ENCODE assay signal across 25 mouse cellular contexts in the genomic region with DNA sequence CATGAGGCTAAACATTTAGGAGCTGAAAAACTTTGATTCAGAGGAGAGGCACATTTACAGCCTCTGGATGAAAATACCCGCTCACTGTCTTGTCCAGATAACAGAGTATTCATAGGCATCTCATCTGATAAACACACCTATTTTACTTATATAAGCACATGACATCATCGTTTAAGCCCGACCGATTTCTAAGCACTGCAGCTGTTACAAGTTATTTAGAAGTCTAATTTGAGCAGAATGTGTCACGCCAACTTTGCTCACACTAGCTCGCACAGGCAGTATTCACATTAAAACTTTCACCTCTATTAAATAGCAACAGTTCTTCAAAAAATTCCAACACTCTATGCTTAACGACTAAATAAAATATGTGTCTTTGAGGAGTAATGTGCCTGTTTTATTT.
DNase-seq lines count a peak whose midpoint lies in the region; ATAC-seq and TF ChIP-seq lines count a peak whose summit lies in the region.
"Had no signal": no experiment of that assay in that cellular context is flagged by ENCODE, and none has a peak within 500 bp of the region (broad histone marks: within the 10 kb centered on the region; RNA-seq: fewer than 3 reads in every experiment).

No protein-coding gene starts in this region.

- H3K36me3 ChIP-seq in embryonic facial prominence, embryonic 14.5 days (ENCODE audit: control insufficient read depth, insufficient read depth, low read length) = no peaks in the 10 kb centered on the region
- no peaks in the 10 kb centered on the region for H3K36me3 ChIP-seq in embryonic facial prominence, embryonic 10.5 days (replicated peaks)
- H3K36me3 ChIP-seq in myocyte (ENCODE audit: control insufficient read depth, insufficient read depth) = no peaks in the 10 kb centered on the region
- H3K36me3 ChIP-seq in lung, postnatal 0 days (ENCODE audit: insufficient read depth, low read length) = no peaks in the 10 kb centered on the region
- H3K36me3 ChIP-seq: heart, embryonic 13.5 days; hindbrain, embryonic 15.5 days; intestine, embryonic 15.5 days; liver, embryonic 12.5 days had no signal

- H3ac ChIP-seq in myocyte (ENCODE audit: control insufficient read depth, insufficient read length) = no peak overlapping the region

- no peak overlapping the region for H3K27ac ChIP-seq in embryonic facial prominence, embryonic 14.5 days (replicated peaks; ENCODE audit: low read depth, low read length)
- H3K27ac ChIP-seq in embryonic facial prominence, embryonic 10.5 days (replicated peaks) = no peak overlapping the region
- no peak overlapping the region for H3K27ac ChIP-seq in lung, postnatal 0 days (ENCODE audit: low read length)
- H3K27ac ChIP-seq: forebrain, embryonic 13.5 days; heart, embryonic 13.5 days; hindbrain, embryonic 15.5 days; intestine, embryonic 15.5 days; liver, embryonic 12.5 days; stomach, postnatal 0 days had no signal

- H3K4me2 ChIP-seq in embryonic facial prominence, embryonic 14.5 days (ENCODE audit: low read depth, low read length) = no peak overlapping the region
- peak overlapping the region; percentile 33 for H3K4me2 ChIP-seq in myocyte (ENCODE audit: low read depth)
- no peak overlapping the region for H3K4me2 ChIP-seq in lung, postnatal 0 days (replicated peaks; ENCODE audit: low read depth, low read length)
- H3K4me2 ChIP-seq: forebrain, embryonic 13.5 days; heart, embryonic 13.5 days; hindbrain, embryonic 15.5 days; intestine, embryonic 15.5 days; liver, embryonic 12.5 days had no signal

- H3K9me3 ChIP-seq in embryonic facial prominence, embryonic 14.5 days (ENCODE audit: control insufficient read depth, low read length) = no peaks in the 10 kb centered on the region
- no peaks in the 10 kb centered on the region for H3K9me3 ChIP-seq in embryonic facial prominence, embryonic 10.5 days
- H3K9me3 ChIP-seq in lung, postnatal 0 days (ENCODE audit: low read length) = no peaks in the 10 kb centered on the region
- H3K9me3 ChIP-seq: forebrain, embryonic 13.5 days; heart, embryonic 13.5 days; hindbrain, embryonic 15.5 days; intestine, embryonic 15.5 days; liver, embryonic 12.5 days had no signal

- no peaks in the 10 kb centered on the region for H3K4me1 ChIP-seq in embryonic facial prominence, embryonic 14.5 days (ENCODE audit: control insufficient read depth, insufficient read depth, low read length)
- H3K4me1 ChIP-seq in embryonic facial prominence, embryonic 10.5 days = no peaks in the 10 kb centered on the region
- no peaks in the 10 kb centered on the region for H3K4me1 ChIP-seq in lung, postnatal 0 days (ENCODE audit: insufficient read depth, low read depth, low read length)
- H3K4me1 ChIP-seq: forebrain, embryonic 13.5 days; heart, embryonic 13.5 days; hindbrain, embryonic 15.5 days; intestine, embryonic 15.5 days; liver, embryonic 12.5 days had no signal

- no peak for TF ChIP-seq EP300 in lung, postnatal 0 days (IDR thresholded peaks at IDR 0.05)

- H3K79me2 ChIP-seq in myocyte (ENCODE audit: control insufficient read depth, insufficient read depth) = no peaks in the 10 kb centered on the region

- H3K27me3 ChIP-seq in embryonic facial prominence, embryonic 14.5 days (replicated peaks; ENCODE audit: control insufficient read depth, insufficient read depth, low read length) = no peaks in the 10 kb centered on the region
- no peaks in the 10 kb centered on the region for H3K27me3 ChIP-seq in embryonic facial prominence, embryonic 10.5 days (replicated peaks; ENCODE audit: low read depth, poor library complexity, severe bottlenecking)
- H3K27me3 ChIP-seq in myocyte (ENCODE audit: control insufficient read depth, insufficient read depth, insufficient read length) = no peaks in the 10 kb centered on the region
- H3K27me3 ChIP-seq in lung, postnatal 0 days (replicated peaks; ENCODE audit: insufficient read depth, low read length) = no peaks in the 10 kb centered on the region
- H3K27me3 ChIP-seq: forebrain, embryonic 13.5 days; heart, embryonic 13.5 days; hindbrain, embryonic 15.5 days; intestine, embryonic 15.5 days; liver, embryonic 12.5 days had no signal

- H3K9ac ChIP-seq in embryonic facial prominence, embryonic 14.5 days (ENCODE audit: low read depth, low read length) = no peak overlapping the region
- no peak overlapping the region for H3K9ac ChIP-seq in lung, postnatal 0 days (replicated peaks; ENCODE audit: low read depth)
- H3K9ac ChIP-seq: forebrain, embryonic 13.5 days; heart, embryonic 13.5 days; hindbrain, embryonic 15.5 days; intestine, embryonic 15.5 days; liver, embryonic 12.5 days had no signal

- no peak for TF ChIP-seq POLR2A in myocyte (IDR thresholded peaks at IDR 0.05; ENCODE audit: insufficient read length, low read depth)

- no peak overlapping the region for H3K4me3 ChIP-seq in embryonic facial prominence, embryonic 14.5 days (ENCODE audit: low read depth, low read length)
- H3K4me3 ChIP-seq in embryonic facial prominence, embryonic 10.5 days = no peak overlapping the region
- H3K4me3 ChIP-seq in myocyte = no peak overlapping the region
- no peak overlapping the region for H3K4me3 ChIP-seq in lung, postnatal 0 days (ENCODE audit: low read depth, low read length)
- H3K4me3 ChIP-seq: forebrain, embryonic 13.5 days; heart, embryonic 13.5 days; hindbrain, embryonic 15.5 days; intestine, embryonic 15.5 days; liver, embryonic 12.5 days had no signal

- no peak for TF ChIP-seq CTCF in lung, postnatal 0 days (IDR thresholded peaks at IDR 0.05)

- ATAC-seq in embryonic facial prominence, embryonic 14.5 days (ENCODE audit: low read depth) = no peak
- no peak for ATAC-seq in lung, postnatal 0 days
- ATAC-seq: forebrain, embryonic 13.5 days; intestine, embryonic 15.5 days; liver, embryonic 12.5 days; midbrain, embryonic 16.5 days; Patski had no signal

- DNase-seq in embryonic facial prominence, embryonic 14.5 days (ENCODE audit: low spot score) = peak; percentile 30
- no peak for DNase-seq in embryonic facial prominence, embryonic 10.5 days (ENCODE audit: low spot score)
- DNase-seq in layer of hippocampus, adult 9-10 months (ENCODE audit: low spot score) = peak; percentile 4
- DNase-seq in layer of hippocampus, postnatal 25 days (ENCODE audit: extremely low spot score in 1 of 2, low spot score in 1 of 2) = no peak
- DNase-seq in Muller cell, postnatal 12 days (ENCODE audit: inconsistent ontology term) = peak; percentile 7
- no peak for DNase-seq in cerebellum, adult 8-10 months
- DNase-seq in lung, postnatal 0 days (ENCODE audit: low spot score) = no peak
- DNase-seq: adrenal gland, postnatal 10 days; cerebellum, adult 11-12 months; cerebellum, postnatal 25 days; embryo, embryonic 11 days; heart, adult 18-20 months; heart, postnatal 36 days; kidney, postnatal 4 days; lung, adult 2 months; lung, postnatal 36 days had no signal

- 61% methylated on average over 7 of the region's 7 CpGs for WGBS in embryonic facial prominence, embryonic 14.5 days
- WGBS in embryonic facial prominence, embryonic 10.5 days = 82% methylated on average over 7 of the region's 7 CpGs
- 55% methylated on average over 7 of the region's 7 CpGs for WGBS in lung, postnatal 0 days

TF ChIP-seq in myocyte, 11 proteins besides CTCF, POLR2A, EP300 and RAD21:
- TF ChIP-seq CEBPB (IDR thresholded peaks at IDR 0.05; ENCODE audit: insufficient read depth, poor library complexity, severe bottlenecking) (no peak), POLR2AphosphoS2 (IDR thresholded peaks at IDR 0.05; ENCODE audit: insufficient read length, low read depth) (no peak), MAX (IDR thresholded peaks at IDR 0.05; ENCODE audit: low read depth) (no peak), MYOD1 (IDR thresholded peaks at IDR 0.05; ENCODE audit: control insufficient read depth in 1 of 3, insufficient read length in 2 of 3, low read depth in 2 of 3) (peak in 1 of 3 experiments; percentile 33), MYOG (IDR thresholded peaks at IDR 0.05; ENCODE audit: control insufficient read depth in 1 of 3, insufficient read depth in 1 of 3, insufficient read length in 2 of 3, low read depth in 2 of 3) (peak in 1 of 3 experiments; percentile 41)

Comparison
In these comparisons a context has a peak if more than half of its experiments do, and no peak if none do; other contexts are left out.
1. DNase-seq: peak in embryonic facial prominence, embryonic 14.5 days (single experiment), layer of hippocampus, adult 9-10 months (single experiment) and Muller cell, postnatal 12 days (single experiment); none in embryonic facial prominence, embryonic 10.5 days (single experiment), layer of hippocampus, postnatal 25 days (0 of 2), cerebellum, adult 8-10 months (single experiment) and lung, postnatal 0 days (single experiment).